Mouse (Mus musculus): ENCODE data around the gene Lypd3. TPM values are rescaled to one million over a fixed set of nuclear protein-coding genes. Genes with fewer than 3 reads are reported as not detected.
A peak's percentile ranks its signal among the peaks of the same experiment; 100 is the strongest.
"Not testable (repeated sequence)": the region's sequence is repeated elsewhere in the genome, so short reads cannot be mapped to it uniquely, and the experiment has no call there.

The Lypd3 gene
- total RNA-seq, 2 experiments from 2014 or later: not detected

DNA sequence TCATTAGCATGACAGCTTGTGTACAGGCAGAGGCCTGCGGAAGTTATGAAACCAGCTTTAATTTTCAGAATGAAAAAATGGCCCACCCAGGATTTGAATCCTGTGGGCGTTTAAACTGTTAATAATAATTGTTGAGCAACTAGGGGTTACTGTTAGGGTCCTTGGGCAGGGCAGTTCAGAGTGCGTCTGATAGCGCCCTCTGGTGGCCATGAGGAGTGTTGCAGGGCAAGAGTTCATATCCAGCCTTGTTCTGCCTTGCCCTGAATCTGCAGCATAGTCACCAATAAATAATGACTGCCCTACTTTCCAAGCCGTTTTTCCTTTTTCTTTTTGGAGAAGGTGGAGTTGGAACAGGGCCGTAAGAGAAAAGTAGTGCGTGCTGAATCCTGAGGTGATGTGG is 17.3 kb downstream of the Lypd3 start:
- peak; percentile 78 for ATAC-seq (replicated peaks; ENCODE audit: low FRiP score, low TSS enrichment, poor library complexity, severe bottlenecking)

DNA sequence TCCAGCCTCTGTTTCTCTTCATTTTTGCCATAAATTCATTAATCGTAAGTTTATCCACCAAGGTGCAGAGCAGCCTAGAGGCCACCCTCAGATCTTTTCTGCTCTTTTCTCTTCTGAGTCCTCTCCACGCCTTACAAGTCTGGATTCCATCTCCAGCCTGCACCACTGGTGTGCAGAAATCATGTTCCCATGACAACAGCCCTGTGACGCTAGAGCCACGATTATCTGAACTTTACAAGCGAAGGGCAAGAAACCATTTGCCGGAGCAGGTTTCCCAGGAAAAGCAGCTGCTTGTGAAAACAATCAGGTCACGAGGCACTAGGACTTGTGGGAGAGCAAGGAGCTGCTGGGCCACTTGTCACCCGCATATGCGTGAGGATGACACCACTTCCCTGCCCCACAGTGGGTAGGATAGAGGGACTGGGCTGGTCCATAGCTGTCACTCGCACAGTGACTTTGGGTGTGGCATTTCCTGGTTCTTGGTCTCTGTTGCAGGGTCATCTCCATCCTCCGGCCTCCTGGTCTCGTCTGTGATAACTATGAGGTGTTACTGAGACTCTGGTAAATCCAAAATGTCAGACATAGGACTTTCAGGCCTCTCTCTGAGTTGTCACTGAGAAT is 23.5 kb downstream of the Lypd3 start:
- ATAC-seq (replicated peaks; ENCODE audit: low FRiP score, low TSS enrichment, poor library complexity, severe bottlenecking): no peak

DNA sequence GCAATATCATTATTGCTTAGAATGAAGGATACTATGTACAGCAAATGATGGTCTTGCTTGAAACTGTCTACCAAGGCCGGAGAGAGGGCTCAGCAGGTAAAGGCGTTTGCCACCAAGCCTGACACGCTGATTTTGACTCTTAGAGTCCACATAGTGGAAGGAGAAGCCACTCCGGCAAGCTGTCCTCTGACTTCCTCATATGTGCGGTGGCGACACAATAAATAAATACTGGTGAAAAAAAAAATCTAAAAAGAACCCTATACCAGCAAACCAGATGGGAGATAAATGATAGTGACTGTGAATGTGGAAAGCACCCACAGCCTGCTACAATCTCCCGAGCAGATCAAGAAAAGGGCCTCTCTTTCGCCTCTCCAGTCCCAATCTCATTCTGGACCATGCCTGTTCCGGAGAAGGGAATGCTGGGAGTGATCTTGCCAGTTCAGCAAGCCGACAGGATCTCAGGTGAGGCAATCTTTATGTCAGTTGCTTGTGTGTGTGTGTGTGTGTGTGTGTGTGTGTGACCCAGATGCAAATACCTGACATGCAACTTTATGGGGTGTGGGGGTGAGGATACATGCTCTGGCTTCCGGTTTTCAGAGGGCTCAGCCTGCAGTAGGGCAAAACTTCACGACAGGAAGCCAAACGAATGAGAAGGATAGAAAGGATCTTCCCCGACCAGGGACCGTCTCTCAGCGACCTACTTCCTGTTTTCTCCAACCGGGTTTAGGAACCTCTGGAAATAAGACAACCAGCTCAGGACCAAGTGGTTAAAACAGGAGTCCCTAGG is 25.0 kb downstream of the Lypd3 start:
- 0 out of 2 replicates have a peak, but pooled peaks have one; percentile 35 for ATAC-seq (replicated peaks; ENCODE audit: low FRiP score, low TSS enrichment, poor library complexity, severe bottlenecking)

GRCm38 (mm10) chr7:24662575-24662974 is 26.2 kb downstream of the Lypd3 start:
- peak; percentile 90 for ATAC-seq (replicated peaks; ENCODE audit: low FRiP score, low TSS enrichment, poor library complexity, severe bottlenecking)

DNA sequence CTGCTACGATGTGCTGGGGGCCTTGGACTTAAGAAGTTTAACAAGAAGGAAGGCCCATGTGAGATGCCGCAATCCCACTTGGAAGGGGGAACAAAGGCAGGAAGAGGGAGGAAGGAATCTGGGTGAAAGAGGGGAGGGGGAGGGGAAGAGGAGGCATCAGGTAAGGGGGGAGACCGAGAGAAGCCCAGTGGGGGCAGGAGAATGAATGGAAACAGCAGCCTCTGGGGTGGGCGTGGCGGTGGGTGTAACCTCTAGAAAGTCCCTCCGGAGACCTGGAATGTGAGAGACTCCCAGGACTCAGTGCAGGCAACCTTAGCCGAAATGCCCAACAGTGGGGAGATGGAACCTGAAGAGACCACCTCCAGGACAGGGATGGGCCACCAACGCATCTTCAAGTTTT is 28.0 kb downstream of the Lypd3 start:
- ATAC-seq (replicated peaks; ENCODE audit: low FRiP score, low TSS enrichment, poor library complexity, severe bottlenecking): no peak

DNA sequence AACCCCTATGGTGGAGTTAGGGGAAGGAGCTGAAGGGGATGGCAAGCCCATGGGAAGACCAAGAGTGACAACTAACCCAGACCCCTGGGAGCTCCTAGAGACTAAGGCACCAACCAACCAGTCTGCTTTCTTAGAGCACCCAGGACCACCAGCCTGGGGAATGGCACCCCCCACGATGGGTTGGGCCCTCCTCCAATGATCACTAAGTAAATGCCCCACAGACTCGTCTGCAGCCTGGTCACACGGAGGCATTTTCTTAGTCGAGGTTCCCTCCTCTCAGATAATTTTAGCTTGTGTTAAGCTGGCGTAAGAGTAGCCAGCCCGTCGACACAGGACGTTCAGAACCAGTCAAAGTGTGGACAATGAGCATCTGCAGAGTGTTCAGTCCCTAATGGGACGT is 28.6 kb downstream of the Lypd3 start:
- ATAC-seq (replicated peaks; ENCODE audit: low FRiP score, low TSS enrichment, poor library complexity, severe bottlenecking): no peak

DNA sequence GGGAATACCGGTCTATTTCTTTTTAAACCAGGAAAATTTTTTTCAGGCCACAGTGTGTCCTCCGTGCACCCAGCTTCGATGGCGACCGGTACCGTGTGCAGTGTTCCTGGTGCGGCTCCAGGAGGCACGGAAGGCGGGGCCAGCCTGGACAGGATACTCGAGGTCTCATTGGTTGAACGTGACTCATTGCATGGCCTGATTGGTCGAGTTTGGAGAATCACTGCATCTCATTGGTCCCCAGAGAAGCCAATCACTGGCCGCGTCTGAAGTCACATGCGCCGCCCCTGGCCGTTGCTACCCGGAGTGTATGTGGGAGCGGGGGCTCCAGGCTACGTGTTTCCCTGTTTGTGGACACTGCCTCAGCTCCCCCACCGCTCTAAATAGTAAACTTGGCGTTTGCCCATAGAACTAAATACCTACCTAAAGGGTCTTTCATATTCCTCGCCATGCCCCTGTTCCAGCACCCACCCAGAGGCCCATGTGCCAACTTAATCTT is 35.6 kb downstream of the Lypd3 start:
- no peak for ATAC-seq (replicated peaks; ENCODE audit: low FRiP score, low TSS enrichment, poor library complexity, severe bottlenecking)

- no peak for ATAC-seq (replicated peaks; ENCODE audit: low FRiP score, low TSS enrichment, poor library complexity, severe bottlenecking)
These were observed 40.2 kb downstream of the Lypd3 start, which contains the start of gene Tex101 for GRCm38 (mm10) chr7:24676575-24676974. TSS of gene Tex101 (minus strand) at chr7:24676675.

- not testable (repeated sequence) for ATAC-seq (replicated peaks; ENCODE audit: low FRiP score, low TSS enrichment, poor library complexity, severe bottlenecking)
These were observed 47.8 kb downstream of the Lypd3 start for GRCm38 (mm10) chr7:24684121-24684520.

DNA sequence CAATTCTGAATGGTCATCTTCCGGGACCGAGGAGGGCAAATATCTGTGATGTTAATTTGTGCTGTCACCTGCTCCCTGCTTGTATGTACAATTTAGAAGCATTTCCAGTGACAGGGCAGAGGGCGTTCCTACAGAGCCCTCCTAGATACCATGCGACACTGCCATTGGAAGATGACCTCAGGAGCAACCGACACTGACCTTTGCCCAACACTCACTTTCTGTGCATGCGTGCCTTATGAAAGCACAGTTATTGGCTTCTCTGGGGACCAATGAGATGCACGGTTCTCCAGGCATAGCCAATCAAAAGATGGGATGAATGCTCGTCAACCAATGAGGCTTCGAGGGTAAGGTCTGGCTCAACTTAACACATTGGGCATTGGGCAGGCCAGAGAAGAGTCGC is 51.2 kb downstream of the Lypd3 start:
- ATAC-seq (replicated peaks; ENCODE audit: low FRiP score, low TSS enrichment, poor library complexity, severe bottlenecking): not testable (repeated sequence)

Other genes with a start within 250 kb of the Lypd3 start
- 32.7 and 41.2 TPM in 2 replicates for gene Smg9, start 236.9 kb upstream of the Lypd3 start, total RNA-seq (2014; fragmentation: Nextera tagmentation)
- gene Smg9, start 236.9 kb upstream of the Lypd3 start, total RNA-seq (2017): 11.2 and 26.3 TPM in 2 replicates
- not detected in 2 replicates for gene Irgc1, start 184.3 kb upstream of the Lypd3 start, total RNA-seq (2014; fragmentation: Nextera tagmentation)
- not detected in 2 replicates for gene Irgc1, start 184.3 kb upstream of the Lypd3 start, total RNA-seq (2017)
- gene Plaur, start 174.1 kb upstream of the Lypd3 start, total RNA-seq (2014; fragmentation: Nextera tagmentation): 2.3 and 5.4 TPM in 2 replicates
- gene Plaur, start 174.1 kb upstream of the Lypd3 start, total RNA-seq (2017): 2.2 and 2.5 TPM in 2 replicates
- 0.27 TPM in 1 of 2 replicates, not detected in the other for gene Cadm4, start 154.5 kb upstream of the Lypd3 start, total RNA-seq (2014; fragmentation: Nextera tagmentation)
- gene Cadm4, start 154.5 kb upstream of the Lypd3 start, total RNA-seq (2017): not detected in 2 replicates
- 3.5 and 4.0 TPM in 2 replicates for gene Zfp428, start 129.5 kb upstream of the Lypd3 start, total RNA-seq (2014; fragmentation: Nextera tagmentation)
- 3.1 and 9.7 TPM in 2 replicates for gene Zfp428, start 129.5 kb upstream of the Lypd3 start, total RNA-seq (2017)
- not detected in 2 replicates for gene AC161166.1, start 124.1 kb upstream of the Lypd3 start, total RNA-seq (2014; fragmentation: Nextera tagmentation)
- gene AC161166.1, start 124.1 kb upstream of the Lypd3 start, total RNA-seq (2017): not detected in 2 replicates
- 4.7 and 6.3 TPM in 2 replicates for gene Irgq, start 105.9 kb upstream of the Lypd3 start, total RNA-seq (2014; fragmentation: Nextera tagmentation)
- 3.0 and 5.2 TPM in 2 replicates for gene Irgq, start 105.9 kb upstream of the Lypd3 start, total RNA-seq (2017)
- gene Pinlyp, start 90.4 kb upstream of the Lypd3 start, total RNA-seq (2014; fragmentation: Nextera tagmentation): not detected in 2 replicates
- gene Pinlyp, start 90.4 kb upstream of the Lypd3 start, total RNA-seq (2017): not detected in 2 replicates
- 89.0 and 93.7 TPM in 2 replicates for gene Xrcc1, start 90.3 kb upstream of the Lypd3 start, total RNA-seq (2014; fragmentation: Nextera tagmentation)
- gene Xrcc1, start 90.3 kb upstream of the Lypd3 start, total RNA-seq (2017): 20.7 and 36.6 TPM in 2 replicates
- gene Ethe1, start 49.0 kb upstream of the Lypd3 start, total RNA-seq (2014; fragmentation: Nextera tagmentation): 12.4 and 19.8 TPM in 2 replicates
- 8.3 and 11.4 TPM in 2 replicates for gene Ethe1, start 49.0 kb upstream of the Lypd3 start, total RNA-seq (2017)
- 0.37 TPM in 1 of 2 replicates, not detected in the other for gene Zfp575, start 48.9 kb upstream of the Lypd3 start, total RNA-seq (2014; fragmentation: Nextera tagmentation)
- gene Zfp575, start 48.9 kb upstream of the Lypd3 start, total RNA-seq (2017): not detected in 2 replicates
- 2.6 and 2.8 TPM in 2 replicates for gene Phldb3, start 25.8 kb upstream of the Lypd3 start, total RNA-seq (2014; fragmentation: Nextera tagmentation)
- 6.8 and 9.7 TPM in 2 replicates for gene Phldb3, start 25.8 kb upstream of the Lypd3 start, total RNA-seq (2017)
- gene Tex101, start 40.1 kb downstream of the Lypd3 start, total RNA-seq (2014; fragmentation: Nextera tagmentation): not detected in 2 replicates
- gene Tex101, start 40.1 kb downstream of the Lypd3 start, total RNA-seq (2017): not detected in 2 replicates
- gene BC049730, start 72.7 kb downstream of the Lypd3 start, total RNA-seq (2014; fragmentation: Nextera tagmentation): not detected in 2 replicates
- gene BC049730, start 72.7 kb downstream of the Lypd3 start, total RNA-seq (2017): not detected in 2 replicates
- not detected in 2 replicates for gene Gm4763, start 90.4 kb downstream of the Lypd3 start, total RNA-seq (2014; fragmentation: Nextera tagmentation)
- not detected in 2 replicates for gene Gm4763, start 90.4 kb downstream of the Lypd3 start, total RNA-seq (2017)
- gene Cd177, start 123.8 kb downstream of the Lypd3 start, total RNA-seq (2014; fragmentation: Nextera tagmentation): 3.2 TPM in 1 of 2 replicates, not detected in the other
- gene Cd177, start 123.8 kb downstream of the Lypd3 start, total RNA-seq (2017): 1.8 and 2.6 TPM in 2 replicates
- gene Ceacam10, start 140.7 kb downstream of the Lypd3 start, total RNA-seq (2014; fragmentation: Nextera tagmentation): not detected in 2 replicates
- 6.4 TPM in 1 of 2 replicates, not detected in the other for gene Ceacam10, start 140.7 kb downstream of the Lypd3 start, total RNA-seq (2017)
- gene Gm9844, start 225.7 kb downstream of the Lypd3 start, total RNA-seq (2014; fragmentation: Nextera tagmentation): 0.96 and 1.0 TPM in 2 replicates
- gene Gm9844, start 225.7 kb downstream of the Lypd3 start, total RNA-seq (2017): 5.2 and 13.0 TPM in 2 replicates
- gene Lypd4, start 233.4 kb downstream of the Lypd3 start, total RNA-seq (2014; fragmentation: Nextera tagmentation): not detected in 2 replicates
- gene Lypd4, start 233.4 kb downstream of the Lypd3 start, total RNA-seq (2017): not detected in 2 replicates
- not detected in 2 replicates for gene Dmrtc2, start 233.5 kb downstream of the Lypd3 start, total RNA-seq (2014; fragmentation: Nextera tagmentation)
- gene Dmrtc2, start 233.5 kb downstream of the Lypd3 start, total RNA-seq (2017): not detected in 2 replicates
- 4,961 and 5,532 TPM in 2 replicates for gene Rps19, start 247.8 kb downstream of the Lypd3 start, total RNA-seq (2014; fragmentation: Nextera tagmentation)
- 979 and 1,008 TPM in 2 replicates for gene Rps19, start 247.8 kb downstream of the Lypd3 start, total RNA-seq (2017)

All from megakaryocyte-erythroid progenitor cell, adult 5-6 weeks (primary cell).